Mouse (Mus musculus) hindbrain, embryonic 15.5 days (tissue): ENCODE data around the gene Sdccag8. TPM values are rescaled to one million over a fixed set of nuclear protein-coding genes. Genes with fewer than 3 reads are reported as not detected.
A peak's percentile ranks its signal among the peaks of the same experiment; 100 is the strongest.

Experiments
- ATAC-seq: fragments of 200-750 bp; cut with Nextera tagmentation; 2 replicates; pipeline ENCODE4 v1.8.0; 2017; ENCODE audit warnings: low read depth, moderate number of reproducible peaks, moderate TSS enrichment; ENCODE audit not compliant: low FRiP score
- H3K27ac ChIP-seq: fragments of 300-500 bp; sonication (generic); replicated peaks from 2 replicates; pipeline ENCODE4 v1.5.1; 2015; ENCODE audit warnings: mild to moderate bottlenecking, inconsistent platforms
- H3K27me3 ChIP-seq: fragments of 300-500 bp; sonication (generic); 2 replicates; pipeline ENCODE4 v1.6.1; 2015; ENCODE audit warnings: control low read depth, inconsistent platforms
- H3K36me3 ChIP-seq: fragments of 300-500 bp; sonication (generic); 2 replicates; pipeline ENCODE4 v1.6.1; 2015; ENCODE audit warnings: control low read depth, inconsistent platforms
- H3K4me1 ChIP-seq: fragments of 300-500 bp; sonication (generic); replicated peaks from 2 replicates; pipeline ENCODE4 v1.6.1; 2015; ENCODE audit warnings: control low read depth, inconsistent platforms
- H3K4me2 ChIP-seq: fragments of 300-500 bp; sonication (generic); 2 replicates; pipeline ENCODE4 v1.6.1; 2015; ENCODE audit warnings: moderate library complexity, mild to moderate bottlenecking, inconsistent platforms
- H3K4me3 ChIP-seq: fragments of 300-500 bp; sonication (generic); 2 replicates; pipeline ENCODE4 v1.5.1; 2015; ENCODE audit warnings: mild to moderate bottlenecking, inconsistent platforms
- H3K9ac ChIP-seq: fragments of 300-500 bp; sonication (generic); 2 replicates; pipeline ENCODE4 v1.6.1; 2015; ENCODE audit warnings: inconsistent platforms
- H3K9me3 ChIP-seq: fragments of 300-500 bp; sonication (generic); 2 replicates; pipeline ENCODE4 v1.6.1; 2016; ENCODE audit warnings: control low read depth, inconsistent platforms
- WGBS: fragments of 180-500 bp; shearing (Covaris S2); methylation state at CpG from one replicate; pipeline ENCODE4 v1.1.7; 2015; 5-methylcytosine and 5-hydroxymethylcytosine counted together
- polyA plus RNA-seq: library from polyadenylated mRNA; unstranded; fragments of >200 nt; fragmentation: Nextera tagmentation; extraction: Ambion mirVana; gene quantifications from 2 replicates; pipeline ENCODE4 v1.2.1, GENCODE M21; 2015

Gene Sdccag8
- polyA plus RNA-seq, 1 experiment from 2014 or later: 22.8 TPM

GRCm38 (mm10) chr1:177010041-177010440 lies 195.6 kb downstream of the Sdccag8 start:
- H3K27ac ChIP-seq: peak overlapping the region; percentile 10; the same call in 1 of the 2 replicates
- H3K4me2 ChIP-seq: no peak overlapping the region
- no peak overlapping the region for H3K4me3 ChIP-seq
- peaks cover 40% of the 10 kb centered on the region for H3K4me1 ChIP-seq
- no peaks in the 10 kb centered on the region for H3K27me3 ChIP-seq
- no peak overlapping the region for H3K9ac ChIP-seq
- no peaks in the 10 kb centered on the region for H3K36me3 ChIP-seq
- no peaks in the 10 kb centered on the region for H3K9me3 ChIP-seq
- WGBS: 17% methylated on average over 3 of the region's 3 CpGs
- ATAC-seq: peak; percentile 35; the same call in 1 of the 2 replicates

- Histone ChIP-seq H3K4me1 (peaks cover 45% of the 10 kb centered on the region), H3K4me3 (no peak overlapping the region), H3K9ac (no peak overlapping the region), H3K27me3 (no peaks in the 10 kb centered on the region), H3K4me2 (no peak overlapping the region), H3K27ac (peak overlapping the region; percentile 39), H3K9me3 (no peaks in the 10 kb centered on the region), H3K36me3 (no peaks in the 10 kb centered on the region)
- no peak for ATAC-seq
- WGBS: 50% methylated on average over 6 of the region's 6 CpGs
These were observed 196.3 kb downstream of the Sdccag8 start for GRCm38 (mm10) chr1:177010607-177011302.

- no peaks in the 10 kb centered on the region for H3K36me3 ChIP-seq
- 79% methylated on average over 13 of the region's 13 CpGs for WGBS
- no peak overlapping the region for H3K9ac ChIP-seq
- no peak overlapping the region for H3K4me3 ChIP-seq
- H3K4me2 ChIP-seq: no peak overlapping the region
- H3K9me3 ChIP-seq: no peaks in the 10 kb centered on the region
- peak; percentile 5; the same call in 1 of the 2 replicates for ATAC-seq
- peak overlapping the region; percentile 39; the same call in 1 of the 2 replicates for H3K27ac ChIP-seq
- no peaks in the 10 kb centered on the region for H3K27me3 ChIP-seq
- H3K4me1 ChIP-seq: peaks cover 54% of the 10 kb centered on the region
These were observed 197.2 kb downstream of the Sdccag8 start for GRCm38 (mm10) chr1:177011688-177012087.

DNA sequence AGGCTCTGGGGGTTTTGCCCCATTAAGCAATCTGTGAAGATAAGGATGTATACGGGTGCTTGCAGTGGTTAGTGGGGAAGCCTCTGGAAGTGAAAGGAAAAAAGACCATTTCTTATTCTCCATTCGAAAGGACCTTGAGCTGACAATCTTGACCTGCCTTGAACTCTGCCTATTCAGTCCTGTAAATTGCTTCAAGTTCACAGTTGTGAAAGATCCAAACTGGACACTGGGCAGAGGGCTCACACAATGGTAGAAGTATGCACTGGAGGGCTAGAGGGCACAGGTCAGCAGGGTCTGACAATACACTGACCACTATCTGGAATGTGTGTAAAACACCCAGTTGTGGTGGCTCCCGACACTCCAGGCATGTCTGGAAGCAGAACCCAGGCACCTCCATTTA lies 198.3 kb downstream of the Sdccag8 start:
- H3K36me3 ChIP-seq: no peaks in the 10 kb centered on the region
- H3K4me1 ChIP-seq: peaks cover 54% of the 10 kb centered on the region
- no peaks in the 10 kb centered on the region for H3K9me3 ChIP-seq
- no peak overlapping the region for H3K27ac ChIP-seq
- H3K9ac ChIP-seq: no peak overlapping the region
- no peak overlapping the region for H3K4me3 ChIP-seq
- 36% methylated on average over 3 of the region's 3 CpGs for WGBS
- H3K4me2 ChIP-seq: no peak overlapping the region
- H3K27me3 ChIP-seq: no peaks in the 10 kb centered on the region
- ATAC-seq: no peak

- Histone ChIP-seq H3K4me3 (no peak overlapping the region), H3K27ac (no peak overlapping the region), H3K9me3 (no peaks in the 10 kb centered on the region), H3K9ac (no peak overlapping the region), H3K36me3 (no peaks in the 10 kb centered on the region), H3K4me1 (peaks cover 54% of the 10 kb centered on the region), H3K27me3 (no peaks in the 10 kb centered on the region), H3K4me2 (no peak overlapping the region)
- no peak for ATAC-seq
- 83% methylated on average over 1 of the region's 1 CpGs for WGBS
These were observed 198.9 kb downstream of the Sdccag8 start for GRCm38 (mm10) chr1:177013313-177013712.

DNA sequence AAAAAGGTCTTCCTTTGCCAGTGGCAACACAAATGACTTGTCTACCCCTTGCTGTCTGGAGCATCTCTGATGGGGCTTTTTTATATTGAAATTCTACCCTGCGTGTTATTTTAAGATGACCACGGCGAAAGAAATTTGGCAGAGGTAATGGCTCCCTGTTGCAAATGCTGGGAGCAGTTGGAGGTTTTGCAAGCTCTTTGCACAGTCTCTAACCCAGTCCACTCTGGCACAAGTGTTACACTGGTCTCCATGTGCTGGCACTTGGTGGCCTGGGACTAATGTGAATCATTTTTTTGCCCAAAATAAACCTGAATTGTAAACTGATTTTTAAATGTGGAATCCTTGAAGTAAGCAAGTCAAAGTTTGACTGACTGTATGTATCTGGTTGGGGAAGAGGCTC lies 199.3 kb downstream of the Sdccag8 start:
- no peaks in the 10 kb centered on the region for H3K9me3 ChIP-seq
- peaks cover 54% of the 10 kb centered on the region for H3K4me1 ChIP-seq
- H3K27me3 ChIP-seq: no peaks in the 10 kb centered on the region
- peak overlapping the region; percentile 71 for H3K27ac ChIP-seq
- ATAC-seq: no peak
- no peak overlapping the region for H3K4me2 ChIP-seq
- no peak overlapping the region for H3K9ac ChIP-seq
- H3K4me3 ChIP-seq: no peak overlapping the region
- WGBS: 65% methylated on average over 3 of the region's 3 CpGs
- no peaks in the 10 kb centered on the region for H3K36me3 ChIP-seq

- WGBS: 52% methylated on average over 2 of the region's 2 CpGs
- Histone ChIP-seq H3K4me2 (no peak overlapping the region), H3K36me3 (no peaks in the 10 kb centered on the region), H3K9me3 (no peaks in the 10 kb centered on the region), H3K4me3 (no peak overlapping the region), H3K4me1 (peaks cover 54% of the 10 kb centered on the region), H3K27me3 (no peaks in the 10 kb centered on the region), H3K27ac (peak overlapping the region; percentile 71), H3K9ac (no peak overlapping the region)
- peak; percentile 31 for ATAC-seq
These were observed 199.9 kb downstream of the Sdccag8 start for GRCm38 (mm10) chr1:177014346-177014745.

GRCm38 (mm10) chr1:177014921-177015439 lies 200.5 kb downstream of the Sdccag8 start:
- H3K27ac ChIP-seq: peak overlapping the region; percentile 71
- no peaks in the 10 kb centered on the region for H3K36me3 ChIP-seq
- no peaks in the 10 kb centered on the region for H3K27me3 ChIP-seq
- peaks cover 49% of the 10 kb centered on the region for H3K4me1 ChIP-seq
- H3K9ac ChIP-seq: no peak overlapping the region
- WGBS: 51% methylated on average over 6 of the region's 6 CpGs
- no peak overlapping the region for H3K4me2 ChIP-seq
- no peak overlapping the region for H3K4me3 ChIP-seq
- H3K9me3 ChIP-seq: no peaks in the 10 kb centered on the region
- ATAC-seq: no peak

GRCm38 (mm10) chr1:177015917-177016316 lies 201.5 kb downstream of the Sdccag8 start:
- no peak overlapping the region for H3K4me2 ChIP-seq
- no peak for ATAC-seq
- H3K9ac ChIP-seq: no peak overlapping the region
- H3K4me3 ChIP-seq: no peak overlapping the region
- no peaks in the 10 kb centered on the region for H3K27me3 ChIP-seq
- no peaks in the 10 kb centered on the region for H3K9me3 ChIP-seq
- H3K4me1 ChIP-seq: peaks cover 40% of the 10 kb centered on the region
- no peaks in the 10 kb centered on the region for H3K36me3 ChIP-seq
- H3K27ac ChIP-seq: no peak overlapping the region
- WGBS: 29% methylated on average over 3 of the region's 3 CpGs

- Histone ChIP-seq H3K4me1 (peaks cover 33% of the 10 kb centered on the region), H3K4me3 (no peak overlapping the region), H3K9me3 (no peaks in the 10 kb centered on the region), H3K27ac (no peak overlapping the region), H3K4me2 (no peak overlapping the region), H3K9ac (no peak overlapping the region), H3K36me3 (no peaks in the 10 kb centered on the region), H3K27me3 (no peaks in the 10 kb centered on the region)
- no peak for ATAC-seq
- 90% methylated on average over 2 of the region's 2 CpGs for WGBS
These were observed 202.3 kb downstream of the Sdccag8 start for GRCm38 (mm10) chr1:177016729-177017128.

GRCm38 (mm10) chr1:177018750-177019149 lies 204.3 kb downstream of the Sdccag8 start:
- Histone ChIP-seq H3K4me3 (no peak overlapping the region), H3K4me1 (peaks cover 26% of the 10 kb centered on the region), H3K9me3 (no peaks in the 10 kb centered on the region), H3K27me3 (no peaks in the 10 kb centered on the region), H3K36me3 (peaks cover 5% of the 10 kb centered on the region; the same call in 1 of the 2 replicates), H3K27ac (no peak overlapping the region), H3K9ac (no peak overlapping the region), H3K4me2 (no peak overlapping the region)
- no peak for ATAC-seq
- WGBS: 63% methylated on average over 1 of the region's 1 CpGs

DNA sequence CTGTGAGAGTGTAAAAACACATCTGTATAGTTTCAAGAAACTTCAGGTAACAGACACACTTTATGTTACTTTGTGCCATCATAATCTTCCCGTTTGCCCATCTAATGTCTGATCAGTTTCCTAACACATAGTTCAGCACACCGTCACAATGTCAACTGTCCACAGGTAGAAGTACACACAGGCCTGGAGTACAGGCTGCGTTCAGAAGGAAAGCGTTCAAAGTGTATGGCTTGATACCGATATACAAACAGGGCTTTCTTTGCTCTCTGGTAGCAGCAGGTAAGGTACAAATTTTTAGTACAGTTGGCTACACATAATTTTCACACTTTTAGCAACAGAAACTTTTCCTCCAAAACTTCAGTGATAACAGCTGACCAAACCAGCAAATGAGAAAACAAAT lies 205.2 kb downstream of the Sdccag8 start:
- Histone ChIP-seq H3K9ac (no peak overlapping the region), H3K27me3 (no peaks in the 10 kb centered on the region), H3K36me3 (peaks cover 5% of the 10 kb centered on the region; the same call in 1 of the 2 replicates), H3K4me1 (peaks cover 17% of the 10 kb centered on the region), H3K27ac (no peak overlapping the region), H3K4me2 (no peak overlapping the region), H3K9me3 (no peaks in the 10 kb centered on the region), H3K4me3 (no peak overlapping the region)
- 96% methylated on average over 5 of the region's 5 CpGs for WGBS
- ATAC-seq: no peak
